Mouse (Mus musculus): ENCODE results near the gene Unc13b. TPM values are rescaled to one million over a fixed set of nuclear protein-coding genes. Genes with fewer than 3 reads are reported as not detected.
A peak's percentile ranks its signal among the peaks of the same experiment; 100 is the strongest.

Gene Unc13b
- polyA plus RNA-seq, 1 experiment from 2014 or later = 15.1 TPM

DNA sequence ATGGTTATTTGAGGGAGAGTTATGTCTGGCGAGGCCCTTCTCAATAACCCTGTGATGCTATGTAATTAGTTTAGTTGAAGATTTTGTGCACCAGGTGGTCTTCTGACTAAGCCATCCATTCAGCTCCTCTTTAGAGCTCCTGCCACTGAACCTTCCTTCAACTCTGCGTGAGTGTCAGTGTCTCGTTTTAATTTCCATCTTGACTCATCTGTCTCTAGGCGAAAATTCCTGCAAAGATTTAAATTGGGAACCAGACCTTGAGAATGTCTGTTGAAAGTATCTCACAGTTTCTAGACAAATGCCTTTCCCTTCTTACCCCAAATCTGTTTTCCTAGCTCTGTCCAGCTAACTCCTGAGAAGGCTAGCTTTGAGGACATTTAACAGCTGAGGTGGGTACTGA is 146.8 kb downstream of the Unc13b start:
- ATAC-seq = no peak

DNA sequence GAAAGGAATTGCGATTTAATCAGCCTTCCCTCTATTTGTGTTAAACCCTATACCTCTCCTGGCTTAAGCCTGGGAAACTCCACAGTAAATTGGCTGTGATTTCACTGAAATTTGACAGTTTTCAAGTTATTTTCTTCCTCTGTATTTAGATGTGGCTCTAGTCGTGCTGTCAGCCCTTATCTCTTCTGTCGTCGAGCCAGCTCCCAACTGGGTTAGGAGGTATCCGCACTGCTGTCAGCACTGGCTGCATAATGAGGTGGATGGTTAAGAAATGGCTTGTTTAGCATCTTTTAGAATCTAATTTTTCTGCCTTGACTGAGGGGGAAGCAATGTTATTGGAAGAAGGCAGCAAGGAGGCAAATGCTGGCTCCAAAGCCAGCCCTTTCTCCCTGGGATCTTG is 148.2 kb downstream of the Unc13b start:
- no peak overlapping the region for H3K9ac ChIP-seq
- WGBS = 65% methylated on average over 5 of the region's 5 CpGs
- peaks cover 23% of the 10 kb centered on the region for H3K4me1 ChIP-seq
- H3K36me3 ChIP-seq (ENCODE audit: poor library complexity, severe bottlenecking) = peaks cover 3% of the 10 kb centered on the region; the same call in 1 of the 2 replicates
- ATAC-seq = no peak
- no peak overlapping the region for H3K4me3 ChIP-seq
- no peak overlapping the region for H3K27ac ChIP-seq
- H3K27me3 ChIP-seq = no peaks in the 10 kb centered on the region
- no peak overlapping the region for H3K4me2 ChIP-seq
- H3K9me3 ChIP-seq (replicated peaks) = no peaks in the 10 kb centered on the region

More for the DNA sequence above, 146.8 kb downstream of the Unc13b start:
- H3K4me1 ChIP-seq = peaks cover 23% of the 10 kb centered on the region
- H3K27ac ChIP-seq = no peak overlapping the region
- H3K27me3 ChIP-seq = no peaks in the 10 kb centered on the region
- 30% methylated on average over 4 of the region's 4 CpGs for WGBS
- no peak overlapping the region for H3K4me3 ChIP-seq
- H3K4me2 ChIP-seq = no peak overlapping the region
- H3K9me3 ChIP-seq (replicated peaks) = peaks cover 5% of the 10 kb centered on the region; the same call in 1 of the 2 replicates
- no peak overlapping the region for H3K9ac ChIP-seq
- H3K36me3 ChIP-seq (ENCODE audit: poor library complexity, severe bottlenecking) = peaks cover 5% of the 10 kb centered on the region

DNA sequence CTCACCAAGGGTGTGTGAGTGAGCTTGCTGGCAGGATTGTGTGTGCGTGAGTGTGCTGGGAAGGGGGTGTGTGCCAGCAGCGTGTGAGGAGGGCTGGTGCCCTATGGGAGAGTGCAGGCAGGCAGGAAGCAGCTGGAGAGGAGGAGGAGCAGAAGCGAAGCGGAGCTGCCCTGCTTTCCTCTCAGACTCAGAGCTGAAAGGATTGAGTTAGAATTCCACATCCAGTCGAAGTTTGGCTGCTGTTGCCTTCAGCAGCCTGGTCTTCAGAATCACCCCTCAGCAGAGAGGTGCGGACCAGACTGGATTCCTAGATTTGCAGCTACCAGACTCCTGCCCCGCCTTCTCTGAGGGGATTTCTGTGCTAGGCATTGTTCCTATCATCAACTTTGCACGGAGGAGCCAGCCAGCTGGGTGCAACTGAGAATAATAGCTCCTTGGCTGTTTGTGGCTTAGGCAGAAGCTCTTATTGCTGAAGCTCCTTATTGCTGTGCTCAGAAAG is 150.4 kb downstream of the Unc13b start:
- Histone ChIP-seq H3K27me3 (no peaks in the 10 kb centered on the region), H3K4me2 (peak overlapping the region; percentile 58), H3K4me3 (peak overlapping the region; percentile 37), H3K27ac (peak overlapping the region; percentile 82), H3K4me1 (peaks cover 23% of the 10 kb centered on the region), H3K9ac (peak overlapping the region; percentile 61), H3K9me3 (replicated peaks) (no peaks in the 10 kb centered on the region), H3K36me3 (ENCODE audit: poor library complexity, severe bottlenecking) (0 out of 2 replicates have a peak, but pooled peaks cover 3% of the 10 kb centered on the region)
- WGBS = 2% methylated on average over 8 of the region's 8 CpGs
- ATAC-seq = peak; percentile 91

DNA sequence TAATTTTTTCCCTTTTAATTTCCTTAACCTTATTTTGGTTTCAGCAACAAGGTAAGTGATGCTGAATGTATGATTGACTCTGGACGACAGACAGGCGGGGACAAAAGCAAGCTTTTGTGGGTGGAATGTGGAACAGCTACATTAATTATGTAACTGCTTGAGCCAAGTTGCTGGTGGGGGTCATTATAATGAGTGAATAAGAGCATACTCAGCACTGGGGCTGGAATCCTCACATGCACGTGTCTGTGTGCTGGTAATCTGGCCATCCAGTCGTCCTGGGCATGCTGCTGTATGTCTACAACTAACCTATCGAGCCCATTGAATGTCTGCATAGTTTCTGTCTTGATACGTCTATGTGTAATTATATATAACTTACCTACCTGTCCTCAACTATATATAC is 150.9 kb downstream of the Unc13b start:
- Histone ChIP-seq H3K4me3 (peak overlapping the region; percentile 37), H3K4me2 (peak overlapping the region; percentile 58), H3K36me3 (ENCODE audit: poor library complexity, severe bottlenecking) (0 out of 2 replicates have a peak, but pooled peaks cover 3% of the 10 kb centered on the region), H3K4me1 (peaks cover 23% of the 10 kb centered on the region), H3K27ac (peak overlapping the region; percentile 82), H3K9ac (peak overlapping the region; percentile 61), H3K27me3 (no peaks in the 10 kb centered on the region), H3K9me3 (replicated peaks) (no peaks in the 10 kb centered on the region)
- ATAC-seq = peak; percentile 55; the same call in 1 of the 2 replicates
- 26% methylated on average over 6 of the region's 6 CpGs for WGBS

DNA sequence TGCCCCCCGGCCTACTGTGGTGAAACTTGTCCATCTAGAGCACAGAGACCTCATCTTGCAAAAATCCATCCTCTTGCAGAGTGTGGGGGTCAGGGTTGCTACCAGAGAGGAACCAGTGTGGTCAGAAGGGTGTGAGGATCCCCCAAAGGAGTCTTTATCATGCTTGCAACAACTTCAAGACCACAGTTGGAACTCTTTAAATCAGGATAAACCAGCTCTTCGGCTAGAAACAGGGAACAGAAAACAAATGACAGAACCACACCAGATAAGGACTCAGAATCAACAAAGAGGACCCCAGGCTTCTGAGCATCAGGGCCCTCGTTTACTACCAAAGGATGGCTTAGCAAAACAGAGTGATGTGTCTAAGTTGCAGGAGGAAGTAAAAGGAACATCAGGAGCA is 157.7 kb downstream of the Unc13b start:
- Histone ChIP-seq H3K9me3 (replicated peaks) (no peaks in the 10 kb centered on the region), H3K4me3 (no peak overlapping the region), H3K4me2 (no peak overlapping the region), H3K4me1 (no peaks in the 10 kb centered on the region), H3K27ac (no peak overlapping the region), H3K36me3 (ENCODE audit: poor library complexity, severe bottlenecking) (0 out of 2 replicates have a peak, but pooled peaks cover 4% of the 10 kb centered on the region), H3K9ac (no peak overlapping the region), H3K27me3 (no peaks in the 10 kb centered on the region)
- no peak for ATAC-seq
- 77% methylated on average over 3 of the region's 3 CpGs for WGBS

DNA sequence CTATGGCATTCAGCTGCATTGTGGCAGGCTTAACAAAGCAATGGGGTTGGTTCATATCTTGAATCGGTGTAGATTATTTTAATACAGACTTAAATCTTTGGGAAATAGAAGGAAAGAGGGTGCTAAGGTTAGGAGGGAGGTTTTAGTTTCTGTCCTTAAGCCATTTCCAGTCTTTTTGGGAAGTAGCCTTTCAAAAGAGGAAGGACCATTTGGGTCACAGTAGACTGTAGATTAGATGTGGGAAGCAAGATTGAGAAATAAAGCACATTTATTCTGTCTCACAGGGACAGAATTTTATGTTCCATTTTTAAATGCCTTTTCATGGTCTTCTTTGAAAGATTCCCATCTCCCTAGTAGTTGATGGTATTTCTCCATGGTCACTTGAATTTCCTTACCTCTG is 159.2 kb downstream of the Unc13b start:
- 92% methylated on average over 1 of the region's 1 CpGs for WGBS

DNA sequence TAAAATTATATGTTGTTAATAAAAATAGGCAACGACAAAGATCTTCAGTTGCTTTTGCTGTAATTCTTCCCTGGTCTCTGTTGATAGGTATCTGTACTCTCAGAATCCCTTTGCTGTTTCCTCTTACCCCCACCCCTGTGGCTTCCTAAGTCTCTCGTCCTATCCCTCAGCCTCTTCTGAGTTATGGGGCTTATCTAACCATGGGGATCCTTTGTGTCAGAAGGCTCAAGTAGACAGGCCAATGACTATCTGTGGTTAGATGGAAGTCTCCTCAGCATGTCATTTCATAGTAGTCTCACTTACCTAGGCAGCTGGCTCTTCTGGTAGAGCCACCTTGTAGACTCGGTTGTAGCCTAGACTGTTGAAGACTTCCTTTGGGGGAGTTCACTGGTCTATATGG is 173.1 kb downstream of the Unc13b start:
- 94% methylated on average over 3 of the region's 3 CpGs for WGBS
- no peak for ATAC-seq

More for the DNA sequence above, 159.2 kb downstream of the Unc13b start:
- H3K9ac ChIP-seq = no peak overlapping the region
- H3K27me3 ChIP-seq = no peaks in the 10 kb centered on the region
- no peak overlapping the region for H3K4me2 ChIP-seq
- H3K4me3 ChIP-seq = no peak overlapping the region
- no peaks in the 10 kb centered on the region for H3K4me1 ChIP-seq
- no peaks in the 10 kb centered on the region for H3K9me3 ChIP-seq (replicated peaks)
- 0 out of 2 replicates have a peak, but pooled peaks cover 3% of the 10 kb centered on the region for H3K36me3 ChIP-seq (ENCODE audit: poor library complexity, severe bottlenecking)
- no peak overlapping the region for H3K27ac ChIP-seq
- no peak for ATAC-seq

DNA sequence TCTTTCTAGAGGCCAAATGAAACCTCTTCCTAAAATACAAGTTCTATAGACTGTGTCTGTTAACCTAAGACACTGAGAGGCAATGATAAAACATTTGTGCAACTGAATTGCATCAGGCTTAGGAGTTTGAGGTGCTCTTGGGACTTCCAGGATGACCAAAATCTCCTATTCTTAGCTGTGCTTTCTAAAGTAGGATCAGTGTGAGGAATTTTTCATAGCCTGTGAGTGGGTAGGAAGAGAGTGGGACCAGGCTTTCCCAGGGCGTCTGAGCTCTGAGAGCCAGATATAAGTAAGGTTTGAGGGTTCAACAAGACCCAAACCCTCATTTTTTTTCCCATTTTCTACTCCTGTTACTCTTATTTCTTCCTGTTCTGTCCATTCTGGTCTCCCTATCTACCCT is 174.2 kb downstream of the Unc13b start:
- peaks cover 15% of the 10 kb centered on the region for H3K36me3 ChIP-seq (ENCODE audit: poor library complexity, severe bottlenecking)
- no peak overlapping the region for H3K27ac ChIP-seq
- H3K9ac ChIP-seq = no peak overlapping the region
- 75% methylated on average over 1 of the region's 1 CpGs for WGBS
- no peaks in the 10 kb centered on the region for H3K27me3 ChIP-seq
- H3K4me1 ChIP-seq = no peaks in the 10 kb centered on the region
- H3K9me3 ChIP-seq (replicated peaks) = no peaks in the 10 kb centered on the region
- H3K4me3 ChIP-seq = no peak overlapping the region
- no peak overlapping the region for H3K4me2 ChIP-seq
- ATAC-seq = no peak

More for the DNA sequence above, 173.1 kb downstream of the Unc13b start:
- Histone ChIP-seq H3K4me1 (no peaks in the 10 kb centered on the region), H3K9ac (no peak overlapping the region), H3K27ac (no peak overlapping the region), H3K9me3 (replicated peaks) (no peaks in the 10 kb centered on the region), H3K36me3 (ENCODE audit: poor library complexity, severe bottlenecking) (peaks cover 7% of the 10 kb centered on the region), H3K27me3 (no peaks in the 10 kb centered on the region), H3K4me3 (no peak overlapping the region), H3K4me2 (no peak overlapping the region)

DNA sequence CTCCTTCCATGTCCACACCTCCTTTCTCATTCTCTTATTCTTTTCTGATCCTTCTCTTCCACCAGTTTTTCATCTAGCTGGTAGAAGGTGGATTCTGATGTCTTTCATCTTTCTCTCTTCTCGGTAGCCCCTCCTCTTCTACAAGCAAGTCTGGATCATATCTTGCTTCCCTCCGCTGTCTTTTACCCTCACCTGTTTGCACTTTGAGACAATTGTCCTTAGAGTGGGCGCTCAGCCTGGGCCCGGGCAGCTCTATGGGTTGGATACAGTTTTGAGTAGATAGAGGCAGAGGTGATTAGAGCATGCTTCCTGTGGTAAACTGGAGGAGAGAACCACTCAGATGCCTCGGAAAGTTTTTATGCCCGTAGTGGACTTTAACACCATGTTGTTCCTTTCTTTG is 174.7 kb downstream of the Unc13b start:
- no peak overlapping the region for H3K4me2 ChIP-seq
- no peak overlapping the region for H3K27ac ChIP-seq
- ATAC-seq = no peak
- H3K9ac ChIP-seq = no peak overlapping the region
- WGBS = 93% methylated on average over 6 of the region's 6 CpGs
- peaks cover 19% of the 10 kb centered on the region for H3K36me3 ChIP-seq (ENCODE audit: poor library complexity, severe bottlenecking)
- H3K27me3 ChIP-seq = no peaks in the 10 kb centered on the region
- no peaks in the 10 kb centered on the region for H3K9me3 ChIP-seq (replicated peaks)
- H3K4me3 ChIP-seq = no peak overlapping the region
- no peaks in the 10 kb centered on the region for H3K4me1 ChIP-seq

DNA sequence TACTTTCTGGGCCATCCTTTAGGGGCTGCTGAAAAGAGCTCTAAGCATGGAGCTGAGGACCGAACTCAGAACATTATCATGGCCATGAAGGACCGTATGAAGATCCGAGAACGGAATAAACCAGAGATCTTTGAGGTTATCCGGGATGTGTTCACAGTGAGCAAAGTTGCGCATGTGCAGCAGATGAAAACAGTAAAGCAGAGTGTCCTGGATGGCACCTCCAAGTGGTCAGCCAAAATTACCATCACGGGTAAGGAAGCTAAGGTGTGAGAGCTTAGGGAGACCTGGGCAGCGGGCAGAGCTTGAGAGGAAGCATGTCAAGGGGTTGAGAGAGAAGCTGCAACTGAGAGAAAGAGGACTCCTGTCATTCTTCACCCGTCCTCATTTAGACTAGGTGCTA is 178.1 kb downstream of the Unc13b start:
- H3K9ac ChIP-seq = no peak overlapping the region
- no peaks in the 10 kb centered on the region for H3K27me3 ChIP-seq
- no peaks in the 10 kb centered on the region for H3K9me3 ChIP-seq (replicated peaks)
- H3K4me1 ChIP-seq = no peaks in the 10 kb centered on the region
- peaks cover 34% of the 10 kb centered on the region for H3K36me3 ChIP-seq (ENCODE audit: poor library complexity, severe bottlenecking)
- H3K4me3 ChIP-seq = no peak overlapping the region
- no peak overlapping the region for H3K4me2 ChIP-seq
- H3K27ac ChIP-seq = no peak overlapping the region
- WGBS = 96% methylated on average over 9 of the region's 9 CpGs
- ATAC-seq = no peak

DNA sequence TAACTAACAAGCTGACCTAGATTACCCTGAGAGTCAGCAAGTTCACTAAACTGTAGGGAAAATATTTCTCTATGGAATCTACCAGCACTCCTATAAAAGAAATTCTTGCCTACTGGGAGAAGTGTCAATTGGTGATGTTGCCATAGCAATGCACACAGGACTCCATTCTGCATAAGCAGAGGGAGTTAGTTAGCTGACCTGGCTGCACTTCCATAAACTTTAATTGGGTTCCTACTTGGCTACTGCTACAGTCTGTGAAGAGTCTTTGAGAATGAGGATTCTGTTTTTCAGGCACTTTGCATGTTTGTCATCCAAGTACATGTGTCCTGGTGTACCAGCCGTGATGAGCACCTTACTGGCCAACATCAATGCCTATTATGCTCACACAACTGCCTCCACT is 182.0 kb downstream of the Unc13b start:
- Histone ChIP-seq H3K27me3 (no peaks in the 10 kb centered on the region), H3K9ac (no peak overlapping the region), H3K36me3 (ENCODE audit: poor library complexity, severe bottlenecking) (peaks cover 43% of the 10 kb centered on the region), H3K9me3 (replicated peaks) (no peaks in the 10 kb centered on the region), H3K4me1 (no peaks in the 10 kb centered on the region), H3K27ac (no peak overlapping the region), H3K4me2 (no peak overlapping the region), H3K4me3 (no peak overlapping the region)
- no peak for ATAC-seq
- WGBS = 49% methylated on average over 1 of the region's 1 CpGs

DNA sequence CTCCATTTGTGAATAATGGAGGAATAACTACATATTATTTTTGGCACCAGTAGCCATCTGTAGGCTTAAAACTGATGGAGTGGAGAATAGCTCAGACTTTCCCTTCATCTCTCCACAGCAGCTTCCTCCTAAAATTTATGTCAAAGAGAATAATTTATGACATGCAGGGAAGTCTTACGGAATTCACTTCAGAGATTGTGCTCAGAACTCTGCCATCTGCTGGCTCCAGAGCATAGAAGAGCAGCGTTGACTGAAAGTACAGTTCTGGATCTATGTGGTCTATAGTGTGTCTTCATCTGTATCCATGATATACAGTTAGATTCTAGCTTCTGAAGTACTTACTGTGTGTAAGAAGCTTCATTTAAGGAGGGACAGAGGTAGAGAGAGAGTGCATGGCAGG is 185.3 kb downstream of the Unc13b start:
- no peak overlapping the region for H3K4me3 ChIP-seq
- no peak for ATAC-seq
- no peak overlapping the region for H3K27ac ChIP-seq
- no peak overlapping the region for H3K4me2 ChIP-seq
- H3K9ac ChIP-seq = no peak overlapping the region
- H3K9me3 ChIP-seq (replicated peaks) = no peaks in the 10 kb centered on the region
- 69% methylated on average over 2 of the region's 2 CpGs for WGBS
- peaks cover 6% of the 10 kb centered on the region; the same call in 1 of the 2 replicates for H3K4me1 ChIP-seq
- H3K27me3 ChIP-seq = no peaks in the 10 kb centered on the region
- peaks cover 32% of the 10 kb centered on the region for H3K36me3 ChIP-seq (ENCODE audit: poor library complexity, severe bottlenecking)

DNA sequence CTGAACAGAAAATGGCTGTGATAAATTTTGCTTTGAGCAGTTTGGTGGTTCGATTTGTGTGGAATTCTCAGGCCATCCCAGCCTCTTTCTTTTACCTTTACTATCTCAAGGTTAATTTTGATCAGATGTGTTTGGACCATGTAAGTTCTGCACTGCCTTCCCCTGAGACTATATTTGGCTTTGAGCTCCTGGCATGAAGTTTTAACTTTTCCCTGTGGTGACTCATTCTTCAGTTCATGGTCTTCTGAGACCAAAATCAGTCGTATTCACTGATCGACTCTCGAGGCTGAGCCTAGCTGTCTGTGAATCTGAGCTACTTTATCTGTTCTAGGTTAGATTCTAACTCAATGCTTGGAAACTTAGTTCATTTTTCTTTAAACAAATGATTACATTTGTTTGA is 187.0 kb downstream of the Unc13b start:
- H3K4me1 ChIP-seq = peaks cover 6% of the 10 kb centered on the region; the same call in 1 of the 2 replicates
- ATAC-seq = no peak
- 90% methylated on average over 4 of the region's 4 CpGs for WGBS

More for the DNA sequence above, 187.0 kb downstream of the Unc13b start:
- Histone ChIP-seq H3K4me3 (no peak overlapping the region), H3K9ac (no peak overlapping the region), H3K27ac (no peak overlapping the region), H3K4me2 (no peak overlapping the region), H3K9me3 (replicated peaks) (no peaks in the 10 kb centered on the region), H3K36me3 (ENCODE audit: poor library complexity, severe bottlenecking) (peaks cover 28% of the 10 kb centered on the region), H3K27me3 (no peaks in the 10 kb centered on the region)

Measured in forebrain, embryonic 13.5 days (tissue).